Mouse (Mus musculus) CH12F3 (cell line): ENCODE data around the gene Olfr1231.

Experiments
- in situ Hi-C: fragments of 300-500 bp; cut with MboI; formaldehyde crosslinking; loops from 2 replicates; pipeline ENCODE4 v1.14.3; 2020; ENCODE audit warnings: low sequenced_read_pairs

Olfr1231 gene

DNA sequence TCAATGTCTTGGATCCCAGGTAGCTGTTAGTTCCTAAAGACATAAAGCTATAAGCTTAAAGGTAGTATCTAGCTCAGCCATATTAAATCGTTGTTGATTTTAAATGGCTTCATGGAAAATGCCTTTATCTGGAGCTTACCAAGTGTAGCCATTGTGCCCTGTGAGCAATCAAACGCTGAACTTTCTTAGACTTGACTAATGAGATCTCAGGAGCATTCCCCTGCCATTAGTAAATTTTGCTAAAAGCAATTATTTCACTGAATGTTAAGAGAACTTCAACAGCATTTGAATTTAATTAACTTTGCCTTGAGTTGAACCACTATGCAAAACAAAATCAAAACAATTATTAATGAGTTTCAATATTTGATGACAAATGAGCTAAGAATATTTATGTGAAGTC, at the start of gene Olfr1231:
Gene Olfr1231 (minus strand): TSS at position 101 of the 400 bp plus-strand sequence.
- in situ Hi-C loops: no loop called here

DNA sequence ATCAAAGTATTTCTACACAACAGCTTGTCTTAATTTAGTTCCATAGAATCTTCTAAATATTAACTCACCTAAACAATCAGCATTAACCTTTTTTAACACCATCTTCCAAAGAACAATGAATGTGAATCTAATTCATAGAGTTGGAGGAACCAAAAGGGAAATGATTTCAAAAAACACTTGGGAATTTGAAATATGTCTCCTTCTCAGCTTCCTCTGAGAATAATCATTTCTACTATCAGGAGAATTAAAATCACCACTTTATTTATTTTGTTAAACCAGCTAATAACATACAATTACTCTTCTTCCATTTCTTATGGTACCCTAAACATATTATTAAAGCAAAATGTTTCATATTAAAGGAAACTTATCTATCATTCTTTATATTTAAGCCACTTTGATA, 35.4 kb upstream of the Olfr1231 start, which contains the start of gene Olfr1233:
Gene Olfr1233 (minus strand): TSS at position 101 of the 400 bp plus-strand sequence.
- in situ Hi-C loops: no loop called here

DNA sequence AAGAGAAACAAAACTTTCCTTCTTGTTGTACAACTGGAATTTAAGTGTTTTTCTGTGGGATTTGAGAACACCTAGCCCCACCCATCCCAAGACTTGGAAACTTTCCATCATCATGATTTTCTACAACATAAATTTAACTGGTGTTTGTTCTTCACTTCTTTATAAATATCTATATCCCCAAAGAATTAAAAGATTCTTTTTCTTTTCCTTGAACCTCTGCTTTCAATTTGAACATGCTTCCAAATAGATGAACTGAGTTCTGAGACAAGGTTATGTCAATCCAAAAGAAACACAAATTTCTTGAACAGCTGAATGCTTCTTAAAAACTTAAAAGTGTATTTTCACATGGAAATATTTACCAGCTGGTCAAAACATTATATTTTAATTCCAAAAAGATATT, 22.7 kb upstream of the Olfr1231 start, which contains the start of gene Olfr1232:
Gene Olfr1232 (minus strand): TSS at position 101 of the 400 bp plus-strand sequence.
- in situ Hi-C loops: no loop called here

DNA sequence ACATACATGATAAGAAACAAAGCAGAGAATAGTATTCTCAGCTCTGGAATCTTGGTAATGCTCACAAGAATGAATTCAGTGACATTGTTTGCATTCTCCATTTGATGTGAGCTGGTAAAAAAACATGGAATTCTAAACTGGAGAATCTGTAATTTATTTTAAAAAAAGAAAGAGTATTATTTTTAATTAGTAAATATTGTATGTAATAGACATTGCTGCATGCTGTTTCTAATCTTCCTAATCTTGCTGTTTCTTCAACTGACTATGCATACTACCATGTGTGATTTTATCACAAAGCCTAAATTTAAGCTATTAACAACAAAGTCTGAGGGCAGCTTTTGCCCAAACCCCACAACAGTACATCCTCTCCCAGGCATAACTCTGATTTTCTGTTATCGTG, 9.7 kb downstream of the Olfr1231 start, which contains the start of gene Olfr1230:
Gene Olfr1230 (minus strand): TSS at position 101 of the 400 bp plus-strand sequence.
- in situ Hi-C loops: no loop called here

DNA sequence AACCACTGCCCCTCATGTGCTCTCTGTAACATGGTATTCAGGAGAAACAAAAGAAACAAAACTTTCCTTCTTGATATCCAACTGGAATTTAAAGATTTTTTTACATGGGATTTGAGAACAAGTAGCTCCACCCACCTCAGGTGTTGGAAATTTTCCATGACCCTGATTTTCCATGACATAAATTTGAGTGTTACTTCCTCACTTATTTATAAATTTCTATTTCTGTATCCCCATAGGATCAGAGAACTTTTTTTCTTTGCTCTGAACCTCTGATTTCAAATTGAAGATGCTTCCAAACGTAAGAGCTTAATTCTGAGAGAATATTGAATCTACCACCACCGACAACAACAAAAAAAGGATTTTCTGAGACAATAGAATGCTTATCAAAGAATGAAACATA, 19.0 kb downstream of the Olfr1231 start, which contains the start of gene Olfr1229:
Gene Olfr1229 (minus strand): TSS at position 101 of the 400 bp plus-strand sequence.
- in situ Hi-C loops: no loop called here

DNA sequence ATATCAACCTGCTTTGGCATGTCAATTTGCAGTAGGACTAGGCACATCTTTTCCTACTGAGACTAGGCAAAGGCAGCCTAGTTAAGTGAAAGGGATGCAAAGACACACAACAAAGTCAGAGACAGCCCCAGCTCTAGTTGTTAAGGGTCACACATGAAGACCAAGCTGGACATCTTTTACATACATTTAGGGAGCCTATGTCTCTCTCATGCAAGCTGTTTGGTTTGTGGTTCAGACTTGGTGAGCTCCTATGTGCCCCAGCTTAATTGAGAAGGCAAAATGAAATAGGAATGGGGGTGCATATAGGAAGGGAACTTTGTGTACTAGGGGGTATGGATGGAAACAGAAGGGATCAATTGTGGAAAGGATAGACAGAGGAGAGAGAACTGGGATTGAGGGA, 52.9 kb downstream of the Olfr1231 start, which contains the start of gene Olfr1228:
Gene Olfr1228 (minus strand): TSS at position 101 of the 400 bp plus-strand sequence.
- in situ Hi-C loops: no loop called here
